Mouse (Mus musculus): Measurements from ENCODE around the gene Celf1.

DNA sequence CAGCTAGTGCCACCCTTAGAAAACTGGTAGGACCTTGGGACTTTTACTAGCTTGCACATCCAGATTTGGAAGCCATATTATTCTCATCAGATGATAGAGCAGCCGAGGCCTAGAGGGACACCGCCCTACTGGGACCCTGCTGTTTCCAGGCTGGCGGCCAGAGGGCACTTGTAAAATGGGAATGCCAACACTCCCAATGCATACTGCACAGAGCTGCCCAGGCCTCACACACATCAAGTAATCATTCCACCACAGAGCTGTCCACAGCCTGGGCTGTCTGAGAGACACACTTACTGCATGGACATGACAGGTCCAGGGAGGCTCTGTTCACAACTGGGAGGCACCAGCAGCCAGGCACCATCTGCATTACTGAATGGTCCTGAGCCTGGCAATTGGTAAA, 126.3 kb downstream of the Celf1 start:
- TF ChIP-seq CTCF (IDR thresholded peaks at IDR 0.05 in 2 of 3, conservative IDR thresholded peaks at IDR 0.05 in 1 of 3; ENCODE audit: control insufficient read depth in 1 of 3, insufficient read depth in 1 of 3, low read depth in 2 of 3, low read length in 3 of 3, poor library complexity in 1 of 3, severe bottlenecking in 1 of 3) (no peak), CHD2 (IDR thresholded peaks at IDR 0.05; ENCODE audit: low read length) (no peak), JUND (IDR thresholded peaks at IDR 0.05; ENCODE audit: low read depth, low read length) (no peak), RCOR1 (IDR thresholded peaks at IDR 0.05; ENCODE audit: low read depth, low read length) (no peak), EP300 (IDR thresholded peaks at IDR 0.05; ENCODE audit: low read depth in 1 of 2, low read length in 2 of 2) (no peak), MAX (IDR thresholded peaks at IDR 0.05; ENCODE audit: low read length) (no peak), POLR2A (IDR thresholded peaks at IDR 0.05; ENCODE audit: control insufficient read depth in 1 of 2, insufficient read depth in 1 of 2, low read depth in 1 of 2, low read length in 2 of 2, poor library complexity in 1 of 2) (no peak), ETS1 (IDR thresholded peaks at IDR 0.05; ENCODE audit: low read depth, low read length) (no peak), USF1 (IDR thresholded peaks at IDR 0.05; ENCODE audit: low read depth, low read length) (no peak), NELFE (IDR thresholded peaks at IDR 0.05; ENCODE audit: low read depth, low read length) (no peak), MAFK (IDR thresholded peaks at IDR 0.05; ENCODE audit: borderline replicate concordance, low read depth, low read length) (no peak), TAL1 (IDR thresholded peaks at IDR 0.05; ENCODE audit: low read length) (no peak), RAD21 (IDR thresholded peaks at IDR 0.05; ENCODE audit: low read depth, low read length) (no peak), TCF12 (IDR thresholded peaks at IDR 0.05; ENCODE audit: low read depth, low read length) (no peak)

Data from MEL (cell line).